Mouse (Mus musculus): ENCODE results near the gene Rassf7. TPM values are rescaled to one million over a fixed set of nuclear protein-coding genes. Genes with fewer than 3 reads are reported as not detected.

The Rassf7 gene
- polyA plus RNA-seq, 1 experiment = 25.2 TPM

- H3K27me3 ChIP-seq (ENCODE audit: control insufficient read depth, insufficient read depth, insufficient read length) = peaks cover 21% of the 10 kb centered on the region
- TF ChIP-seq USF1 (IDR thresholded peaks at IDR 0.05; ENCODE audit: low read depth) = no peak
- no peak for TF ChIP-seq MAX (IDR thresholded peaks at IDR 0.05)
- TF ChIP-seq CTCF (IDR thresholded peaks at IDR 0.05; ENCODE audit: control insufficient read depth, insufficient read depth, insufficient read length) = no peak
- no peak for TF ChIP-seq CEBPB (IDR thresholded peaks at IDR 0.05; ENCODE audit: low read depth)
- TF ChIP-seq FOSL1 (IDR thresholded peaks at IDR 0.05; ENCODE audit: insufficient read depth, low read length, poor library complexity, severe bottlenecking) = no peak
- TF ChIP-seq MYOD1 (IDR thresholded peaks at IDR 0.05; ENCODE audit: control insufficient read depth, insufficient read length, low read depth) = no peak
- TF ChIP-seq MYOG (IDR thresholded peaks at IDR 0.05; ENCODE audit: control insufficient read depth, extremely low read depth, insufficient read length) = no peak
- no peaks in the 10 kb centered on the region for H3K79me3 ChIP-seq (ENCODE audit: low read depth)
- H3K36me3 ChIP-seq (ENCODE audit: control insufficient read depth, insufficient read depth) = no peaks in the 10 kb centered on the region
- H3K4me3 ChIP-seq (ENCODE audit: insufficient read depth, poor library complexity, severe bottlenecking) = no peak overlapping the region
- H3ac ChIP-seq (ENCODE audit: control insufficient read depth, insufficient read length, low read depth) = no peak overlapping the region
- H3K79me2 ChIP-seq (ENCODE audit: control insufficient read depth, insufficient read depth) = no peaks in the 10 kb centered on the region
Measured at GRCm38 (mm10) chr7:141216894-141217293, 1.2 kb downstream of the Rassf7 start.

- H3K27me3 ChIP-seq (ENCODE audit: control insufficient read depth, insufficient read depth, insufficient read length) = peaks cover 16% of the 10 kb centered on the region
- no peak overlapping the region for H3K4me3 ChIP-seq (ENCODE audit: insufficient read depth, poor library complexity, severe bottlenecking)
- TF ChIP-seq CTCF (IDR thresholded peaks at IDR 0.05; ENCODE audit: control insufficient read depth, insufficient read depth, insufficient read length) (no peak), MYOG (IDR thresholded peaks at IDR 0.05; ENCODE audit: control insufficient read depth, extremely low read depth, insufficient read length) (no peak)
Measured at GRCm38 (mm10) chr7:141217343-141218013, 1.8 kb downstream of the Rassf7 start.

GRCm38 (mm10) chr7:141218141-141218540 is 2.5 kb downstream of the Rassf7 start:
- Histone ChIP-seq H3K4me3 (ENCODE audit: insufficient read depth, poor library complexity, severe bottlenecking) (no peak overlapping the region), H3K36me3 (ENCODE audit: control insufficient read depth, insufficient read depth) (no peaks in the 10 kb centered on the region), H3K27me3 (ENCODE audit: control insufficient read depth, insufficient read depth, insufficient read length) (peaks cover 9% of the 10 kb centered on the region), H3ac (ENCODE audit: control insufficient read depth, insufficient read length, low read depth) (no peak overlapping the region), H3K79me2 (ENCODE audit: control insufficient read depth, insufficient read depth) (no peaks in the 10 kb centered on the region), H3K79me3 (ENCODE audit: low read depth) (no peaks in the 10 kb centered on the region)
- TF ChIP-seq CEBPB (IDR thresholded peaks at IDR 0.05; ENCODE audit: low read depth) (no peak), MYOG (IDR thresholded peaks at IDR 0.05; ENCODE audit: control insufficient read depth, extremely low read depth, insufficient read length) (no peak), CTCF (IDR thresholded peaks at IDR 0.05; ENCODE audit: control insufficient read depth, insufficient read depth, insufficient read length) (no peak), MAX (IDR thresholded peaks at IDR 0.05) (no peak), MYOD1 (IDR thresholded peaks at IDR 0.05; ENCODE audit: control insufficient read depth, insufficient read length, low read depth) (no peak), USF1 (IDR thresholded peaks at IDR 0.05; ENCODE audit: low read depth) (no peak), FOSL1 (IDR thresholded peaks at IDR 0.05; ENCODE audit: insufficient read depth, low read length, poor library complexity, severe bottlenecking) (no peak)

More at GRCm38 (mm10) chr7:141217343-141218013, 1.8 kb downstream of the Rassf7 start:
- no peaks in the 10 kb centered on the region for H3K79me2 ChIP-seq (ENCODE audit: control insufficient read depth, insufficient read depth)
- H3ac ChIP-seq (ENCODE audit: control insufficient read depth, insufficient read length, low read depth) = no peak overlapping the region
- no peaks in the 10 kb centered on the region for H3K36me3 ChIP-seq (ENCODE audit: control insufficient read depth, insufficient read depth)
- no peaks in the 10 kb centered on the region for H3K79me3 ChIP-seq (ENCODE audit: low read depth)

GRCm38 (mm10) chr7:141218557-141219133 is 3.0 kb downstream of the Rassf7 start:
- H3K79me2 ChIP-seq (ENCODE audit: control insufficient read depth, insufficient read depth) = no peaks in the 10 kb centered on the region
- no peaks in the 10 kb centered on the region for H3K79me3 ChIP-seq (ENCODE audit: low read depth)
- peaks cover 4% of the 10 kb centered on the region for H3K27me3 ChIP-seq (ENCODE audit: control insufficient read depth, insufficient read depth, insufficient read length)
- no peak overlapping the region for H3K4me3 ChIP-seq (ENCODE audit: insufficient read depth, poor library complexity, severe bottlenecking)
- TF ChIP-seq USF1 (IDR thresholded peaks at IDR 0.05; ENCODE audit: low read depth) (no peak), CEBPB (IDR thresholded peaks at IDR 0.05; ENCODE audit: low read depth) (no peak), CTCF (IDR thresholded peaks at IDR 0.05; ENCODE audit: control insufficient read depth, insufficient read depth, insufficient read length) (no peak), MYOG (IDR thresholded peaks at IDR 0.05; ENCODE audit: control insufficient read depth, extremely low read depth, insufficient read length) (no peak), MYOD1 (IDR thresholded peaks at IDR 0.05; ENCODE audit: control insufficient read depth, insufficient read length, low read depth) (no peak), MAX (IDR thresholded peaks at IDR 0.05) (no peak), FOSL1 (IDR thresholded peaks at IDR 0.05; ENCODE audit: insufficient read depth, low read length, poor library complexity, severe bottlenecking) (no peak)
- H3ac ChIP-seq (ENCODE audit: control insufficient read depth, insufficient read length, low read depth) = no peak overlapping the region
- no peaks in the 10 kb centered on the region for H3K36me3 ChIP-seq (ENCODE audit: control insufficient read depth, insufficient read depth)

GRCm38 (mm10) chr7:141219558-141220099 is 4.0 kb downstream of the Rassf7 start:
- Histone ChIP-seq H3K36me3 (ENCODE audit: control insufficient read depth, insufficient read depth) (no peaks in the 10 kb centered on the region), H3K27me3 (ENCODE audit: control insufficient read depth, insufficient read depth, insufficient read length) (no peaks in the 10 kb centered on the region), H3K79me3 (ENCODE audit: low read depth) (no peaks in the 10 kb centered on the region), H3K79me2 (ENCODE audit: control insufficient read depth, insufficient read depth) (no peaks in the 10 kb centered on the region), H3ac (ENCODE audit: control insufficient read depth, insufficient read length, low read depth) (no peak overlapping the region), H3K4me3 (ENCODE audit: insufficient read depth, poor library complexity, severe bottlenecking) (no peak overlapping the region)
- TF ChIP-seq USF1 (IDR thresholded peaks at IDR 0.05; ENCODE audit: low read depth) (no peak), FOSL1 (IDR thresholded peaks at IDR 0.05; ENCODE audit: insufficient read depth, low read length, poor library complexity, severe bottlenecking) (no peak), MYOG (IDR thresholded peaks at IDR 0.05; ENCODE audit: control insufficient read depth, extremely low read depth, insufficient read length) (no peak), MAX (IDR thresholded peaks at IDR 0.05) (no peak), CTCF (IDR thresholded peaks at IDR 0.05; ENCODE audit: control insufficient read depth, insufficient read depth, insufficient read length) (no peak), MYOD1 (IDR thresholded peaks at IDR 0.05; ENCODE audit: control insufficient read depth, insufficient read length, low read depth) (no peak), CEBPB (IDR thresholded peaks at IDR 0.05; ENCODE audit: low read depth) (no peak)
